Mouse (Mus musculus) ES-Bruce4 (cell line): Measurements from ENCODE around the gene Kank1. TPM values are rescaled to one million over a fixed set of nuclear protein-coding genes. Genes with fewer than 3 reads are reported as not detected.

Source experiments
- H3K27ac ChIP-seq: 2 replicates; pipeline ENCODE4 v1.5.1; 2012; ENCODE audit warnings: low read length, inconsistent platforms; ENCODE audit not compliant: insufficient read depth
- H3K27me3 ChIP-seq: 2 replicates; pipeline ENCODE4 v1.6.1; 2012; ENCODE audit warnings: mild to moderate bottlenecking, low read length, inconsistent platforms; ENCODE audit not compliant: control insufficient read depth, poor library complexity, insufficient read depth, severe bottlenecking
- H3K36me3 ChIP-seq: 2 replicates; pipeline ENCODE4 v1.6.1; 2012; ENCODE audit warnings: inconsistent platforms, mild to moderate bottlenecking, low read length, moderate library complexity; ENCODE audit not compliant: control insufficient read depth, poor library complexity, insufficient read depth, severe bottlenecking
- H3K4me1 ChIP-seq: one replicate; pipeline ENCODE4 v1.8.1; 2011; ENCODE audit warnings: low read length; ENCODE audit not compliant: control insufficient read depth, insufficient read depth
- H3K4me3 ChIP-seq: 2 replicates; pipeline ENCODE4 v1.5.1; 2011; ENCODE audit warnings: low read depth, mild to moderate bottlenecking, low read length
- H3K9ac ChIP-seq: 2 replicates; pipeline ENCODE4 v1.6.1; 2012; ENCODE audit warnings: low read depth, mild to moderate bottlenecking, inconsistent platforms; ENCODE audit not compliant: poor library complexity, severe bottlenecking
- H3K9me3 ChIP-seq: replicated peaks from 2 replicates; pipeline ENCODE4 v1.6.1; 2012; ENCODE audit warnings: mild to moderate bottlenecking, low read length, inconsistent platforms; ENCODE audit not compliant: control insufficient read depth, poor library complexity, insufficient read depth, severe bottlenecking
- CTCF ChIP-seq: IDR thresholded peaks from one replicate; pipeline ENCODE4 v1.8.1; 2011; ENCODE audit warnings: low read depth, low read length
- EP300 ChIP-seq: IDR thresholded peaks from 2 replicates; pipeline ENCODE4 v1.6.1; 2011; ENCODE audit warnings: low read depth, low read length; ENCODE audit not compliant: insufficient read depth
- POLR2A ChIP-seq: IDR thresholded peaks from one replicate; pipeline ENCODE4 v1.8.1; 2011; ENCODE audit warnings: low read length; ENCODE audit not compliant: insufficient read depth
- polyA plus RNA-seq: library from polyadenylated mRNA; stranded (reverse); fragments of >200 nt; gene quantifications from 2 replicates; pipeline ENCODE4 v1.2.4, GENCODE M21; 2011; ENCODE audit warnings: low read depth; ENCODE audit not compliant: missing spikeins, insufficient read depth, insufficient read length

The Kank1 gene
- polyA plus RNA-seq, 1 experiment: 44.1 TPM

DNA sequence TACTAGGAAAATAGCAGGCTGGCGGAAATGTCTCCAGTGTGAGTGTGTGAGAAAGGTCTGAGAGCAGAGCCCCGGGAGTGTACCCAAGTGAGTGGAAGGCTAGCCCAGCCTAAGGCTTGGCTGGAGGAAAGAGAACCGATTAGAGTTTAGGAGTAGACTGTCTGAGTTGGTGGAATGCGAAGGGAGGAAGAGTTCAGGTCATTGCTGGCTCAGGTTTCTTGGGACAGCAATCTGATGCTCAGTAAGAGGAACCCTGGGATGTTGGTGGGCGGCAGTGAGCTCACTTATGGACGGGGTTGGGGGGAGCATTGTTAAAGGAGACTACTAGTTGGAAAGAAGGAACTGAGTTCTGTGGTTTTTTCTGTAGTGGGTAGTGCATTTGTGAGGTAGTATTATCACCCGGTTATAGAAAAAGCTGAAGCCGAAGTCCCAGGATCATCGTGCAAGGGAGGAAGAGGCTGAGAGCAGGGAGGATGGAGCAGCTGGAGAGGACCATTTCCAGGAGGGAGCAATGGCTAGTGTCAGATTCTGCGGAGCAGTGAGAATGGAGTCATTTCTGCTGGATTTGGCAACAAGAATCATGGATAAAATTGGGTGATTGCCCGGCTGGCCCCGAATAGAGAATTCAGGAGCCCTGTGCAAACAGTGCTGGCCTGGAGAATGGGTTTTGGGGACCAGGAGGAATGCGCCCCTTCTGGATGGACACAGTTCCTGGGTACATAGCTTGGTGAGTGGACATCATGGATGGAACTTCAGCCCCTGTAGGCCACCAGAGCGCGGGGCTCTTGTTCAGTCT is 40.0 kb downstream of the Kank1 start:
- no peaks in the 10 kb centered on the region for H3K27me3 ChIP-seq
- H3K4me1 ChIP-seq: no peaks in the 10 kb centered on the region
- no peaks in the 10 kb centered on the region for H3K36me3 ChIP-seq
- no peaks in the 10 kb centered on the region for H3K9me3 ChIP-seq
- TF ChIP-seq POLR2A (no peak), EP300 (no peak), CTCF (no peak)
- H3K4me3 ChIP-seq: no peak overlapping the region
- no peak overlapping the region for H3K9ac ChIP-seq
- H3K27ac ChIP-seq: no peak overlapping the region

DNA sequence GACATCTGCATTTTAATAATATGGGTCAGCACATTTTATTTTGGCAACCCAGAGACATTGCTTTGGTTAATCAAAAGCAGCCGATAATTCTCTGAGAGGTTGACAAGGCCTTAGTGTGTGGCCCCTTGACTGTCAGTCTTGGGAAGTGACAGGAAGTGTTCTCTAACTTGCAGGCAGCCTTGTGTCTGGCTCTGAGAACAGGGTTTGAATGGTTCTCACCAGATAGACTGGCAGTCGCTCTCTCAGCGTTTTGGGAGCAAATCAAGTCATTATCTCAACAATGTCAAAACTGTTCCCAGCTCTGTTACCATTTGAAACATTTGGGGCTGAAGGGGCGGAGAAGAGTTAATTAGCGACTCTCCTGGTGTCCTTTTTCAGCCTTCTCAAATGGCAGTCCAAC is 41.0 kb downstream of the Kank1 start:
- Histone ChIP-seq H3K4me1 (no peaks in the 10 kb centered on the region), H3K9me3 (no peaks in the 10 kb centered on the region), H3K4me3 (no peak overlapping the region), H3K36me3 (no peaks in the 10 kb centered on the region), H3K27me3 (no peaks in the 10 kb centered on the region), H3K27ac (no peak overlapping the region), H3K9ac (no peak overlapping the region)
- TF ChIP-seq CTCF: no peak
- no peak for TF ChIP-seq POLR2A
- no peak for TF ChIP-seq EP300

DNA sequence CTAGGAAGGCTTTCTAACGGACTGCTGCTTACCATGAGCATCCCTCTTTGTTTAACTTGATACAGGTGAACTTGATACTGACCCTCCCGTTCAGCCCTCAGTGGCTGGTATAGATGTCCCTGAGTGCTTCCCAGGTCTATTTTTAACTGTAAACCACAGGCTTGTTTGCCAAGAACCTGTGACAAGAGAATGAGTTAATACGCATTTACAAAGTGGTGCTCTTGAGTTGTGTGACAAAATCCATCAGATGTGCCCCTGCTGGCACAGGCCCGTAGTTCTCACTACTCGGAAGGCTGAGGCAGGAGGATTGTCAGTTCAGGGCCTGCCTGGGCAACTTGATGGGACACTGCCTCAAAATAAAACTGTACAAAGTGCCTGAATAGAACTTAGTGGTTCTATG is 42.8 kb downstream of the Kank1 start:
- TF ChIP-seq CTCF (no peak), POLR2A (no peak), EP300 (no peak)
- no peak overlapping the region for H3K4me3 ChIP-seq
- H3K36me3 ChIP-seq: no peaks in the 10 kb centered on the region
- no peaks in the 10 kb centered on the region for H3K9me3 ChIP-seq
- no peaks in the 10 kb centered on the region for H3K4me1 ChIP-seq
- H3K27ac ChIP-seq: no peak overlapping the region
- H3K9ac ChIP-seq: no peak overlapping the region
- no peaks in the 10 kb centered on the region for H3K27me3 ChIP-seq

DNA sequence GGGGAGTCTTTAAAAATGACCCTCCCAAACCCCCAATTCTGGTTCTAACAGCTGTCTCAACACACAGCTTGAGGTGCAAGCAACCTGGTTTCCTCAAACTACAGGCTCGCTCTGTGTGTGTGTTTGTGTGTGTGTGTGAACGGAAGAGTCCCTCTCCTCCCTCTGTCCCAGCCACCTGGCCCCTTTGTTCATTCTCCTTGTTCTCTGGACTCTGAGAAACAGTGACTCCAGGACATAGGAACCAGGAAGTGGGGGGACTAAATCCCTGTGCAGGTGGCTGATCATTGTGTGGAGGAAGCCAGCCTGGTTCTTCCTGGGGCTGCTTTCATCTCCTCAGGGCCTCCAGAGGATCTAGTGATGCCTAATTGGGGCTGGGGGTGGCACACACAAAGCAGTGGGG is 46.9 kb downstream of the Kank1 start:
- no peak for TF ChIP-seq EP300
- no peak for TF ChIP-seq POLR2A
- TF ChIP-seq CTCF: no peak
- H3K9me3 ChIP-seq: peaks cover 2% of the 10 kb centered on the region
- H3K4me1 ChIP-seq: no peaks in the 10 kb centered on the region
- no peak overlapping the region for H3K4me3 ChIP-seq
- no peak overlapping the region for H3K9ac ChIP-seq
- no peaks in the 10 kb centered on the region for H3K27me3 ChIP-seq
- H3K36me3 ChIP-seq: no peaks in the 10 kb centered on the region
- no peak overlapping the region for H3K27ac ChIP-seq

DNA sequence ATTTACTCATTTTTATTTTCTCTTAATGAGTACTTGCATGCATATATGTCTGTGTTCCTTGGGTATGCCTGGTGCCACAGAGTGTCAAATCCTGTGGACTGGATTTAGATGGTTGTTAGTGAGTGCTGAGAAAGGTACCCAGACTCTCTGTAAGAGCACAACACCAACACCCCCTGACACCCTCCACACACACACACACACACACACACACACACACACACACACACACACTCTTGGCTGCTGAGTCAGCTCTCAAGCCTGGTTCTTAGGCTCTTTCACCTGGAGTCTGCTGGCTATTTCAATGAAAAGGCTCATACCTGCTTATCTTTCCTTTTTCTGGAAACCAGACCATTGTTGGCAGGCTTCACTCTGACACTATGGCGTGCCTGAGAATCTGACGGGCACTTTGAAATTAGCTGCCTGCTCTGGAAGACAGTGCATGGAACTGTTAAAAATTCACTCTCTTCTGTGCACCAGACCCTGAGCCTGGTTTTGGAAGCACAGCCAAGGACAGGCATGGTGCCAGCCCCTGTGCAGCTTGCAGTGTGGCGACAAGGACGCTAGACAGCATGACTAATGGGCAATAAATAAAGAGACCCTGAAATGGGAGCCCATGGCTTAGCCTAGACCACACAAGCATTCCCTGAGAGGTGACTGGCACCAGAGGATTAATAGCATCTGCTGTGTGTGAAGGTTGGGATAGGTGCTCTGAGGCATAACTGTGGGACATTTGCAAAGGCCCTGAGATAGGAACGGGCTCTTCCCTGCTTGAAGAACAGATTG is 49.2 kb downstream of the Kank1 start:
- H3K36me3 ChIP-seq: no peaks in the 10 kb centered on the region
- no peak overlapping the region for H3K9ac ChIP-seq
- no peak overlapping the region for H3K4me3 ChIP-seq
- H3K27ac ChIP-seq: no peak overlapping the region
- no peaks in the 10 kb centered on the region for H3K4me1 ChIP-seq
- TF ChIP-seq EP300: no peak
- TF ChIP-seq CTCF: no peak
- no peak for TF ChIP-seq POLR2A
- peaks cover 2% of the 10 kb centered on the region for H3K9me3 ChIP-seq
- H3K27me3 ChIP-seq: no peaks in the 10 kb centered on the region
